Mouse (Mus musculus) embryonic facial prominence, embryonic 15.5 days (tissue): ENCODE results near the gene Mob3a. TPM values are rescaled to one million over a fixed set of nuclear protein-coding genes. Genes with fewer than 3 reads are reported as not detected.
A peak's percentile ranks its signal among the peaks of the same experiment; 100 is the strongest.

Source experiments
- ATAC-seq: fragments of 200-750 bp; cut with Nextera tagmentation; 2 replicates; pipeline ENCODE4 v1.8.0; 2017; ENCODE audit warnings: low read depth, moderate TSS enrichment; ENCODE audit not compliant: insufficient number of reproducible peaks, low FRiP score, low TSS enrichment
- H3K27ac ChIP-seq: fragments of 300-500 bp; sonication (generic); replicated peaks from 2 replicates; pipeline ENCODE4 v1.5.1; 2015; ENCODE audit warnings: mild to moderate bottlenecking, inconsistent platforms
- H3K27me3 ChIP-seq: fragments of 300-500 bp; sonication (generic); 2 replicates; pipeline ENCODE4 v1.6.1; 2015; ENCODE audit warnings: inconsistent platforms
- H3K36me3 ChIP-seq: fragments of 300-500 bp; sonication (generic); 2 replicates; pipeline ENCODE4 v1.6.1; 2015; ENCODE audit warnings: mild to moderate bottlenecking, inconsistent platforms
- H3K4me1 ChIP-seq: fragments of 300-500 bp; sonication (generic); 2 replicates; pipeline ENCODE4 v1.6.1; 2015; ENCODE audit warnings: inconsistent platforms
- H3K4me2 ChIP-seq: fragments of 300-500 bp; sonication (generic); replicated peaks from 2 replicates; pipeline ENCODE4 v1.6.1; 2015; ENCODE audit warnings: mild to moderate bottlenecking, inconsistent platforms
- H3K4me3 ChIP-seq: fragments of 300-500 bp; sonication (generic); replicated peaks from 2 replicates; pipeline ENCODE4 v1.5.1; 2015; ENCODE audit warnings: mild to moderate bottlenecking, inconsistent platforms
- H3K9ac ChIP-seq: fragments of 300-500 bp; sonication (generic); 2 replicates; pipeline ENCODE4 v1.6.1; 2015; ENCODE audit warnings: inconsistent platforms
- H3K9me3 ChIP-seq: fragments of 300-500 bp; sonication (generic); replicated peaks from 2 replicates; pipeline ENCODE4 v1.6.1; 2016; ENCODE audit warnings: inconsistent platforms
- WGBS: fragments of 180-500 bp; shearing (Covaris S2); methylation state at CpG from one replicate; pipeline ENCODE4 v1.1.7; 2015; 5-methylcytosine and 5-hydroxymethylcytosine counted together
- polyA plus RNA-seq: library from polyadenylated mRNA; unstranded; fragments of >200 nt; fragmentation: Nextera tagmentation; extraction: Ambion mirVana; gene quantifications from 2 replicates; pipeline ENCODE4 v1.2.1, GENCODE M21; 2015

Mob3a gene
- polyA plus RNA-seq, result 48.2 and 51.8 TPM in 2 replicates

GRCm38 (mm10) chr10:80701721-80702535 is at the start of gene Mob3a, which contains the start of gene Izumo4:
TSS of gene Mob3a (minus strand) at chr10:80701977.
TSS of gene Izumo4 (plus strand) at chr10:80702184.
- WGBS, result under 1% methylated on average over 59 of the region's 59 CpGs
- Histone ChIP-seq H3K9ac (peak within 1 kb of the TSS; percentile 55), H3K27ac (peak within 1 kb of the TSS; percentile 86), H3K9me3 (no peaks in the 10 kb centered on the region), H3K4me1 (peaks cover 45% of the 10 kb centered on the region), H3K4me3 (peak within 1 kb of the TSS; percentile 70), H3K4me2 (peak within 1 kb of the TSS; percentile 90), H3K36me3 (peaks cover 9% of the 10 kb centered on the region), H3K27me3 (no peaks in the 10 kb centered on the region)
- peak; percentile 97 for ATAC-seq

GRCm38 (mm10) chr10:80751188-80751832 is 49.5 kb upstream of the Mob3a start:
- ATAC-seq, result peak; percentile 25; the same call in 1 of the 2 replicates
- peaks cover 34% of the 10 kb centered on the region for H3K4me1 ChIP-seq
- no peaks in the 10 kb centered on the region for H3K36me3 ChIP-seq
- peak overlapping the region; percentile 24 for H3K4me3 ChIP-seq
- no peaks in the 10 kb centered on the region for H3K27me3 ChIP-seq
- WGBS, result 9% methylated on average over 16 of the region's 16 CpGs
- H3K9ac ChIP-seq, result no peak overlapping the region
- peak overlapping the region; percentile 79 for H3K27ac ChIP-seq
- H3K9me3 ChIP-seq, result no peaks in the 10 kb centered on the region
- H3K4me2 ChIP-seq, result peak overlapping the region; percentile 42

GRCm38 (mm10) chr10:80748609-80749008 is 46.8 kb upstream of the Mob3a start:
- H3K36me3 ChIP-seq, result no peaks in the 10 kb centered on the region
- no peak for ATAC-seq
- 5% methylated on average over 6 of the region's 6 CpGs for WGBS

GRCm38 (mm10) chr10:80747410-80747809 is 45.6 kb upstream of the Mob3a start:
- 13% methylated on average over 3 of the region's 3 CpGs for WGBS
- no peak overlapping the region for H3K9ac ChIP-seq
- no peak overlapping the region for H3K4me2 ChIP-seq
- ATAC-seq, result no peak
- H3K36me3 ChIP-seq, result no peaks in the 10 kb centered on the region
- no peak overlapping the region for H3K27ac ChIP-seq
- H3K4me1 ChIP-seq, result peaks cover 29% of the 10 kb centered on the region
- H3K4me3 ChIP-seq, result no peak overlapping the region
- no peaks in the 10 kb centered on the region for H3K27me3 ChIP-seq
- no peaks in the 10 kb centered on the region for H3K9me3 ChIP-seq

More at GRCm38 (mm10) chr10:80748609-80749008, 46.8 kb upstream of the Mob3a start:
- no peak overlapping the region for H3K27ac ChIP-seq
- no peak overlapping the region for H3K4me3 ChIP-seq
- no peaks in the 10 kb centered on the region for H3K9me3 ChIP-seq
- no peak overlapping the region for H3K4me2 ChIP-seq
- no peak overlapping the region for H3K9ac ChIP-seq
- H3K4me1 ChIP-seq, result peaks cover 28% of the 10 kb centered on the region
- no peaks in the 10 kb centered on the region for H3K27me3 ChIP-seq

GRCm38 (mm10) chr10:80744262-80744661 is 42.5 kb upstream of the Mob3a start:
- Histone ChIP-seq H3K27me3 (no peaks in the 10 kb centered on the region), H3K4me1 (peaks cover 34% of the 10 kb centered on the region), H3K9ac (no peak overlapping the region), H3K4me2 (no peak overlapping the region), H3K4me3 (no peak overlapping the region), H3K9me3 (no peaks in the 10 kb centered on the region), H3K36me3 (no peaks in the 10 kb centered on the region), H3K27ac (no peak overlapping the region)
- WGBS, result 41% methylated on average over 5 of the region's 5 CpGs
- ATAC-seq, result no peak

GRCm38 (mm10) chr10:80742180-80742978 is 40.6 kb upstream of the Mob3a start, which contains the start of gene Ap3d1:
TSS of gene Ap3d1 (minus strand) at chr10:80742264.
- H3K9me3 ChIP-seq, result no peaks in the 10 kb centered on the region
- peaks cover 1% of the 10 kb centered on the region; the same call in 1 of the 2 replicates for H3K36me3 ChIP-seq
- peak within 1 kb of the TSS; percentile 99 for H3K9ac ChIP-seq
- peak within 1 kb of the TSS; percentile 81 for H3K27ac ChIP-seq
- H3K4me2 ChIP-seq, result peak within 1 kb of the TSS; percentile 67
- under 1% methylated on average over 25 of the region's 25 CpGs for WGBS
- H3K27me3 ChIP-seq, result no peaks in the 10 kb centered on the region
- H3K4me3 ChIP-seq, result peak within 1 kb of the TSS; percentile 96
- peaks cover 32% of the 10 kb centered on the region for H3K4me1 ChIP-seq
- peak; percentile 100 for ATAC-seq

- H3K4me1 ChIP-seq, result peaks cover 36% of the 10 kb centered on the region
- WGBS, result under 1% methylated on average over 46 of the region's 46 CpGs
- peak; percentile 12 for ATAC-seq
Measured at GRCm38 (mm10) chr10:80741634-80742179, 39.9 kb upstream of the Mob3a start.

GRCm38 (mm10) chr10:80741146-80741545 is 39.4 kb upstream of the Mob3a start:
- Histone ChIP-seq H3K4me2 (peak overlapping the region; percentile 67), H3K9me3 (no peaks in the 10 kb centered on the region), H3K4me3 (peak overlapping the region; percentile 96), H3K27ac (peak overlapping the region; percentile 3; the same call in 1 of the 2 replicates), H3K27me3 (no peaks in the 10 kb centered on the region), H3K36me3 (peaks cover 4% of the 10 kb centered on the region; the same call in 1 of the 2 replicates), H3K9ac (peak overlapping the region; percentile 99), H3K4me1 (peaks cover 36% of the 10 kb centered on the region)
- no peak for ATAC-seq
- 17% methylated on average over 5 of the region's 5 CpGs for WGBS

More at GRCm38 (mm10) chr10:80741634-80742179, 39.9 kb upstream of the Mob3a start:
- Histone ChIP-seq H3K27ac (peak overlapping the region; percentile 81), H3K9me3 (no peaks in the 10 kb centered on the region), H3K36me3 (peaks cover 4% of the 10 kb centered on the region; the same call in 1 of the 2 replicates), H3K4me3 (peak overlapping the region; percentile 96), H3K9ac (peak overlapping the region; percentile 99), H3K27me3 (no peaks in the 10 kb centered on the region), H3K4me2 (peak overlapping the region; percentile 67)

GRCm38 (mm10) chr10:80738657-80739056 is 36.9 kb upstream of the Mob3a start:
- ATAC-seq, result no peak
- Histone ChIP-seq H3K27ac (no peak overlapping the region), H3K4me3 (no peak overlapping the region), H3K27me3 (no peaks in the 10 kb centered on the region), H3K36me3 (peaks cover 15% of the 10 kb centered on the region), H3K4me1 (peaks cover 38% of the 10 kb centered on the region), H3K4me2 (no peak overlapping the region), H3K9ac (no peak overlapping the region), H3K9me3 (no peaks in the 10 kb centered on the region)
- WGBS, result 73% methylated on average over 1 of the region's 1 CpGs

GRCm38 (mm10) chr10:80736731-80737130 is 35.0 kb upstream of the Mob3a start:
- Histone ChIP-seq H3K4me1 (peaks cover 32% of the 10 kb centered on the region), H3K4me3 (no peak overlapping the region), H3K27ac (no peak overlapping the region), H3K9ac (no peak overlapping the region), H3K36me3 (peaks cover 33% of the 10 kb centered on the region), H3K27me3 (no peaks in the 10 kb centered on the region), H3K9me3 (no peaks in the 10 kb centered on the region), H3K4me2 (no peak overlapping the region)
- 75% methylated on average over 5 of the region's 5 CpGs for WGBS
- ATAC-seq, result no peak
